ENCODE assay signal across 8 mouse cellular contexts in the genomic region with DNA sequence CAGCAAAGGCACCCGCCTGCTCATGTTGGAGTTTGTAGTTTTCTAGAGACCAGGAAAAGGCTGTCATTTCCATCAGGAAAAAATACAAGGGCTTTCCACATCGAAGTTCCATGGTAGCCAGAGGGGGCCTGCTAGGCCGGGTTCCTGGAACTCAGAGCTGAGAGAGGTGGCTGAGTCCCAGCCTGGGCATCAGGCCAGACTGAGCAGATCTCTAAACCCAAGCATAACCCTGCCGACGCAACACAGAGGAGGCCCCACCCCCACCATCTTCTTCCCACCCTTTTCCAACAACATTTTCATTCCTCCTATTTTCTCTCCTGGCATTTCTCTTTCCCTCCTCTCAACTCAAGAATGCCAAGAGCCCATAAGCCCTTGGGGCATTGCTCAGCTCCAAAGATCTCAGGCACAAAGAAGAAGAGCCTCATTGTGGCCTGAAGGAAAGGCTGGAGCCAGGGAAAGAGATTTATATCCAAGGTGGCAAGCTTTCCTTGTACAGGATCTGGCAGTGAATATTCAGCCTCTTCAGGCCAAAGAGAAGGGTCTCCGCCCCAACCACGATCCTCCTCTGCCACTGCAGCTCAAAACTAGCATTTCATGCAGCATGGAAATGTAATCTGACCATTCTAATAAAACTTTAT.
DNase-seq lines count a peak whose midpoint lies in the region; ATAC-seq and TF ChIP-seq lines count a peak whose summit lies in the region.

No protein-coding gene starts in this region.

- no peaks in the 10 kb centered on the region for H3K27me3 ChIP-seq in lung, embryonic 16.5 days (ENCODE audit: control insufficient read depth, insufficient read depth, low read depth, low read length)
- H3K27me3 ChIP-seq in forebrain, embryonic 15.5 days = peaks cover 12% of the 10 kb centered on the region; the same call in 1 of the 2 replicates

- no peaks in the 10 kb centered on the region for H3K36me3 ChIP-seq in lung, embryonic 16.5 days (ENCODE audit: control insufficient read depth, insufficient read depth, low read length)
- no peaks in the 10 kb centered on the region for H3K36me3 ChIP-seq in forebrain, embryonic 15.5 days

- no peak for TF ChIP-seq CTCF in brain, embryonic 14.5 days (IDR thresholded peaks at IDR 0.05; ENCODE audit: borderline replicate concordance, extremely low read depth, insufficient read depth, insufficient read length)

- H3K4me2 ChIP-seq in lung, embryonic 16.5 days (ENCODE audit: low read depth, low read length) = no peak overlapping the region
- H3K4me2 ChIP-seq in forebrain, embryonic 15.5 days (replicated peaks) = no peak overlapping the region

- WGBS in lung, embryonic 16.5 days = 59% methylated on average over 7 of the region's 7 CpGs
- 62% methylated on average over 7 of the region's 7 CpGs for WGBS in forebrain, embryonic 15.5 days

- H3K9me3 ChIP-seq in lung, embryonic 16.5 days (ENCODE audit: control insufficient read depth, low read length) = no peaks in the 10 kb centered on the region
- no peaks in the 10 kb centered on the region for H3K9me3 ChIP-seq in forebrain, embryonic 15.5 days

- H3K4me3 ChIP-seq in lung, embryonic 16.5 days (ENCODE audit: low read length) = no peak overlapping the region
- no peak overlapping the region for H3K4me3 ChIP-seq in forebrain, embryonic 15.5 days

- H3K9ac ChIP-seq in lung, embryonic 16.5 days (ENCODE audit: low read length) = no peak overlapping the region
- no peak overlapping the region for H3K9ac ChIP-seq in forebrain, embryonic 15.5 days (replicated peaks)

- no peak overlapping the region; the same call in 1 of the 2 replicates for H3K27ac ChIP-seq in lung, embryonic 16.5 days (ENCODE audit: low read length)
- no peak overlapping the region for H3K27ac ChIP-seq in forebrain, embryonic 15.5 days (replicated peaks)

- peak; percentile 71 for ATAC-seq in lung, embryonic 16.5 days (ENCODE audit: low read depth)
- ATAC-seq in forebrain, embryonic 15.5 days (replicated peaks) = no peak; the same call in 1 of the 2 replicates

- H3K4me1 ChIP-seq in lung, embryonic 16.5 days (replicated peaks; ENCODE audit: control insufficient read depth, insufficient read depth, low read length) = no peaks in the 10 kb centered on the region
- no peaks in the 10 kb centered on the region for H3K4me1 ChIP-seq in forebrain, embryonic 15.5 days

- peak; percentile 23 for DNase-seq in kidney, adult 11 months
- no peak for DNase-seq in kidney, adult 9 months
- peak; percentile 37 for DNase-seq in brain, embryonic 14.5 days (ENCODE audit: low read depth)
- peak; percentile 67 to 74 for DNase-seq in gastrocnemius, postnatal 36 days
- no peak for DNase-seq in embryo, embryonic 10.5 days (ENCODE audit: low spot score)
- no peak for DNase-seq in retina, embryonic 14.5 days (ENCODE audit: low spot score)

- TF ChIP-seq POLR2A in brain, embryonic 14.5 days (IDR thresholded peaks at IDR 0.05; ENCODE audit: borderline replicate concordance, extremely low read depth, insufficient read depth, insufficient read length, poor library complexity, severe bottlenecking) = no peak

- intact Hi-C loops in gastrocnemius, postnatal 36 days (cut with DNase I) = no loop called here

Comparison
In these comparisons a context has a peak if more than half of its experiments do, and no peak if none do; other contexts are left out.
1. DNase-seq: peak in kidney, adult 11 months (single experiment), brain, embryonic 14.5 days (single experiment) and gastrocnemius, postnatal 36 days (2 of 2); none in kidney, adult 9 months (single experiment), embryo, embryonic 10.5 days (single experiment) and retina, embryonic 14.5 days (single experiment).